Comparison of ENCODE assay signal across 24 mouse cellular contexts in the genomic region with DNA sequence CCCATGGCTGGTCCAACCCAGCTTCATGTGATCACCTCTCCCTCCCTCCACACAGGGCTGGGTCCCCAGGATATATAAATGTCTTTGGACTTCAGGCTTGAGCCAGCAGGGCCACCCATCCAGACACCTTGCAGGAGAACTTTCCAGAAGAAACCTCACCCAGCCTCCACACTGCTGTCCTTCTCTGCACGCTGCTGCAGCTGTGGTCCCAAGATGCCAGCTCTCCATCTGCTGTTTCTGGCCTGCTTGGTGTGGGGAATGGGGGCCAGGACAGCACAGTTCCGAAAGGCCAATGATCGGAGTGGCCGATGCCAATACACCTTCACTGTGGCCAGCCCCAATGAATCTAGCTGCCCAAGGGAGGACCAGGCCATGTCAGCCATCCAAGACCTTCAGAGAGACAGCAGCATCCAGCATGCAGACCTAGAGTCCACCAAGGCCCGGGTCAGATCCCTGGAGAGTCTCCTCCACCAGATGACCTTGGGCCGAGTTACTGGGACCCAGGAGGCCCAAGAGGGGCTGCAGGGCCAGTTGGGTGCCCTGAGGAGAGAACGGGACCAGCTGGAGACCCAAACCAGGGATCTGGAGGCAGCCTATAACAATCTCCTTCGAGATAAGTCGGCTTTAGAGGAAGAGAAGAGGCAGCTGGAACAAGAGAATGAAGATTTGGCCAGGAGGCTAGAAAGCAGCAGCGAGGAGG. TPM values are rescaled to one million over a fixed set of nuclear protein-coding genes. Genes with fewer than 3 reads are reported as not detected.
DNase-seq lines count a peak whose midpoint lies in the region; ATAC-seq and TF ChIP-seq lines count a peak whose summit lies in the region.
"Had no signal": no experiment of that assay in that cellular context is flagged by ENCODE, and none has a peak within 500 bp of the region (broad histone marks: within the 10 kb centered on the region; RNA-seq: fewer than 3 reads in every experiment).

A gene (plus strand): TSS at position 105 of the 700 bp plus-strand sequence.

- no peak for TF ChIP-seq POLR2A in cortical plate, adult 2 months (IDR thresholded peaks at IDR 0.05; ENCODE audit: extremely low read depth, insufficient read depth, low read length)

- WGBS in liver, postnatal 0 days (ENCODE audit: insufficient replicate concordance) = 70% methylated on average over 10 of the region's 10 CpGs

- no peak within 1 kb of the TSS for H3K4me3 ChIP-seq in cortical plate, adult 2 months (ENCODE audit: insufficient read depth, low read length)
- H3K4me3 ChIP-seq in liver, postnatal 0 days (ENCODE audit: low read depth, low read length) = no peak within 1 kb of the TSS
- H3K4me3 ChIP-seq: forebrain, embryonic 10.5 days; heart, embryonic 15.5 days; limb, embryonic 12.5 days had no signal

- no peaks in the 10 kb centered on the region for H3K9me3 ChIP-seq in liver, postnatal 0 days (ENCODE audit: low read length)
- H3K9me3 ChIP-seq: forebrain, embryonic 10.5 days; heart, embryonic 15.5 days; limb, embryonic 12.5 days had no signal

- intact Hi-C loops in gastrocnemius, postnatal 14 days (cut with DNase I; ENCODE audit: low total_unique reads) = no loop called here
- intact Hi-C loops in heart, postnatal 10 days (cut with DNase I) = no loop called here
- intact Hi-C loops in left cerebral cortex, postnatal 25 days (cut with DNase I) = no loop called here
- intact Hi-C loops in left cerebral cortex, postnatal 4 days (cut with DNase I) = no loop called here

- no peaks in the 10 kb centered on the region for H3K36me3 ChIP-seq in liver, postnatal 0 days (replicated peaks; ENCODE audit: insufficient read depth, low read length)
- H3K36me3 ChIP-seq: forebrain, embryonic 10.5 days; heart, embryonic 15.5 days; limb, embryonic 12.5 days had no signal

- H3K4me2 ChIP-seq in liver, postnatal 0 days (ENCODE audit: low read depth, low read length) = no peak within 1 kb of the TSS
- H3K4me2 ChIP-seq: heart, embryonic 15.5 days; hindbrain, embryonic 14.5 days; limb, embryonic 12.5 days; liver, embryonic 11.5 days; midbrain, embryonic 11.5 days had no signal

- H3K4me1 ChIP-seq in cortical plate, adult 2 months (ENCODE audit: control insufficient read depth, insufficient read depth, low read length) = no peaks in the 10 kb centered on the region
- H3K4me1 ChIP-seq in liver, postnatal 0 days (ENCODE audit: insufficient read depth) = no peaks in the 10 kb centered on the region
- H3K4me1 ChIP-seq: heart, embryonic 15.5 days had no signal

- no peak for TF ChIP-seq EP300 in liver, postnatal 0 days (IDR thresholded peaks at IDR 0.05; ENCODE audit: low read depth)

- no peak within 1 kb of the TSS for H3K9ac ChIP-seq in liver, postnatal 0 days (replicated peaks)
- H3K9ac ChIP-seq: heart, embryonic 15.5 days; hindbrain, embryonic 14.5 days; limb, embryonic 12.5 days had no signal

- ATAC-seq in liver, postnatal 0 days = no peak
- ATAC-seq: forebrain, embryonic 16.5 days; inflammation-experienced regulatory T-cells, adult 6 months had no signal

- H3K27me3 ChIP-seq in liver, postnatal 0 days (ENCODE audit: insufficient read depth, low read length) = no peaks in the 10 kb centered on the region
- H3K27me3 ChIP-seq: heart, embryonic 15.5 days; limb, embryonic 12.5 days had no signal

- DNase-seq in frontal cortex, adult 2 months (ENCODE audit: extremely low spot score in 1 of 2, low spot score in 1 of 2) = no peak
- DNase-seq in frontal cortex, postnatal 10 days (ENCODE audit: low spot score in 2 of 2) = no peak
- peak; percentile 32 for DNase-seq in gastrocnemius, postnatal 14 days
- DNase-seq in heart, postnatal 10 days = peak; percentile 17 to 38
- no peak for DNase-seq in liver, postnatal 0 days
- DNase-seq in left cerebral cortex, postnatal 25 days (ENCODE audit: low spot score in 2 of 2) = no peak
- no peak for DNase-seq in left cerebral cortex, postnatal 4 days
- DNase-seq: adrenal gland, postnatal 14 days; cerebellum, adult 9-11 months; kidney, adult 2 months; kidney, postnatal 10 days; lung, adult 2 months; lung, postnatal 14 days had no signal

- no peak for TF ChIP-seq CTCF in cortical plate, adult 2 months (IDR thresholded peaks at IDR 0.05; ENCODE audit: extremely low read depth, insufficient read depth, low read length)
- no peak for TF ChIP-seq CTCF in liver, postnatal 0 days (IDR thresholded peaks at IDR 0.05; ENCODE audit: low read depth)

- no peak within 1 kb of the TSS for H3K27ac ChIP-seq in cortical plate, adult 2 months (ENCODE audit: insufficient read depth, low read length)
- no peak within 1 kb of the TSS for H3K27ac ChIP-seq in liver, postnatal 0 days (ENCODE audit: low read depth)
- H3K27ac ChIP-seq: forebrain, embryonic 10.5 days; heart, embryonic 15.5 days; hindbrain, embryonic 14.5 days; limb, embryonic 12.5 days had no signal

RNA-seq across cellular contexts. Expression of the gene that starts here (rescaled TPM):
- polyA plus RNA-seq in frontal cortex, adult 2 months (2012; rRNA removed) = 9.8 and 11.9 TPM in 2 replicates
- polyA plus RNA-seq in cortical plate, adult 2 months (2012; rRNA removed) = 21.2 and 22.2 TPM in 2 replicates
- total RNA-seq in gastrocnemius, postnatal 14 days (2021) = 10 to 100 TPM; 13.4 to 14.3 TPM
- total RNA-seq in heart, postnatal 10 days (2021) = 1 to 10 TPM; 1.0 to 1.1 TPM
- not detected in 2 replicates for polyA plus RNA-seq in liver, postnatal 0 days (2015; fragmentation: Nextera tagmentation; extraction: Ambion mirVana)
- total RNA-seq in left cerebral cortex, postnatal 25 days (2021) = 1 to 10 TPM; 5.4 to 7.3 TPM
- under 1 TPM; 0.24 to 0.28 TPM for total RNA-seq in left cerebral cortex, postnatal 4 days (2021)
- total RNA-seq: megakaryocyte progenitor cell, adult 5-6 weeks; neutrophil, adult 5-6 weeks had no signal
- polyA plus RNA-seq: forebrain, embryonic 10.5 days; forebrain, embryonic 16.5 days; heart, embryonic 15.5 days; hindbrain, embryonic 14.5 days; inflammation-experienced regulatory T-cells, adult 6 months; limb, embryonic 12.5 days; liver, embryonic 11.5 days; midbrain, embryonic 11.5 days had no signal

Comparison
In these comparisons a context has a peak if more than half of its experiments do, and no peak if none do; other contexts are left out.
1. RNA of the gene that starts here (polyA plus RNA-seq): 21.2 to 22.2 TPM in cortical plate, adult 2 months and 9.8 to 11.9 TPM in frontal cortex, adult 2 months; not detected in liver, postnatal 0 days; every median in the first group is over 10 times any median in the second.
2. DNase-seq: peak in gastrocnemius, postnatal 14 days (single experiment) and heart, postnatal 10 days (2 of 2); none in frontal cortex, adult 2 months (0 of 2), frontal cortex, postnatal 10 days (0 of 2), liver, postnatal 0 days (single experiment), left cerebral cortex, postnatal 25 days (0 of 2) and left cerebral cortex, postnatal 4 days (single experiment).